Mouse (Mus musculus) limb, embryonic 10.5 days (tissue): ENCODE results near the gene Tubb5. TPM values are rescaled to one million over a fixed set of nuclear protein-coding genes. Genes with fewer than 3 reads are reported as not detected.

ENCODE experiments used
- DNase-seq: peaks from one replicate; pipeline ENCODE4 v3.0.0-alpha.2; 2017; ENCODE audit warnings: low spot score
- H3K27ac ChIP-seq: fragments of 300-500 bp; sonication (generic); 2 replicates; pipeline ENCODE4 v1.5.1; 2016; ENCODE audit warnings: mild to moderate bottlenecking
- H3K27me3 ChIP-seq: fragments of 300-500 bp; sonication (generic); 2 replicates; pipeline ENCODE4 v1.6.1; 2016; ENCODE audit warnings: low read depth, mild to moderate bottlenecking; ENCODE audit not compliant: poor library complexity, severe bottlenecking
- H3K36me3 ChIP-seq: fragments of 300-500 bp; sonication (generic); 2 replicates; pipeline ENCODE4 v1.6.1; 2016; ENCODE audit warnings: mild to moderate bottlenecking, moderate library complexity
- H3K4me1 ChIP-seq: fragments of 300-500 bp; sonication (generic); 2 replicates; pipeline ENCODE4 v1.6.1; 2016
- H3K4me3 ChIP-seq: fragments of 300-500 bp; sonication (generic); 2 replicates; pipeline ENCODE4 v1.5.1; 2016; ENCODE audit warnings: mild to moderate bottlenecking, moderate library complexity
- H3K9me3 ChIP-seq: fragments of 300-500 bp; sonication (generic); replicated peaks from 2 replicates; pipeline ENCODE4 v1.6.1; 2016; ENCODE audit warnings: mild to moderate bottlenecking
- WGBS: fragments of 180-500 bp; shearing (Covaris S2); methylation state at CpG from one replicate; pipeline ENCODE4 v1.1.7; 2016; 5-methylcytosine and 5-hydroxymethylcytosine counted together
- microRNA-seq: library from miRNA; unstranded; fragments of <30 nt; microRNA quantifications from one replicate; pipeline ENCODE4, GENCODE M21; 2017
- polyA plus RNA-seq: library from polyadenylated mRNA; unstranded; fragments of >200 nt; fragmentation: Nextera tagmentation; extraction: Ambion mirVana; gene quantifications from 2 replicates; pipeline ENCODE4 v1.2.1, GENCODE M21; 2016

Gene Tubb5
- polyA plus RNA-seq, 1 experiment from 2014 or later: 1,509 TPM

DNA sequence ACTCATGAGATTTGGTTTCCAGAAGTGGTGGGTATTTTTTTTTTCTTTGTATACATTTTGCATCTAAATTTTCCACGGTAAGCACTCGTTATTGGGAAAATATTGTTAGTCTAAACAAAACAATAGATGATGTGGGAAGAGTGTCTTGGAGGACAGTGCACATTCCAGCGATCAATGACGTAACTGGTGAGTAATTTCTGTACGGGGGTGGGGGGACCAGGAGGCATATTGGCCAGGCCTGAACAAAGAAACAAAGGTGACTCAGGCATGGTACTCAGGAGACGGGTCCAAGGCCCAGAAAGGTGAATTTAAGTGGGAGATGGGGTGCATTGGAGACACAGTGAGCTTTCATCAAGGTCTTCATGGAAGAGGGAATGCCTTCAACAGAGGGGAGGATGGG is 42.5 kb downstream of the Tubb5 start:
- H3K36me3 ChIP-seq: no peaks in the 10 kb centered on the region
- H3K9me3 ChIP-seq: no peaks in the 10 kb centered on the region
- no peaks in the 10 kb centered on the region for H3K27me3 ChIP-seq
- no peak overlapping the region for H3K4me3 ChIP-seq
- no peak for DNase-seq
- 87% methylated on average over 6 of the region's 6 CpGs for WGBS
- no peak overlapping the region for H3K27ac ChIP-seq
- no peaks in the 10 kb centered on the region for H3K4me1 ChIP-seq

DNA sequence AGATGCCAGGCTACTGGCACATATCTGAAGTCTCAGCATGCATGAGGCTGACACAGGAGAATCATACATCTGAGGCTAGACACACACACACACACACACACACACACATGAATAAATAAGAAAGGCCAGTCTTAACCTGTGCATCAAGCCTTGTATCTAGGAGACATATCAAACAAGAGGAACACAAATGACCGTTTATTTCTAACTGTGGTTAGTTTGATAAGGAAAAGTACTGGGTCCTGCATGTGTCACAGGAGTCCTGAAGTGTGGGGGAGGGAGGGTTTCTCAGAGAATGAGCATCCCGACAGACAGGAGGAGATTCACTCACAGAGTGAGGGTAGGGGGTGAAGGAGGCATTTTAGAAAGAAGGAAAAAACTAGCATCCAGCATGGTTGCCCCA is 43.0 kb downstream of the Tubb5 start:
- no peaks in the 10 kb centered on the region for H3K4me1 ChIP-seq
- H3K27ac ChIP-seq: no peak overlapping the region
- WGBS: 64% methylated on average over 2 of the region's 2 CpGs
- H3K4me3 ChIP-seq: no peak overlapping the region
- no peaks in the 10 kb centered on the region for H3K27me3 ChIP-seq
- no peaks in the 10 kb centered on the region for H3K36me3 ChIP-seq
- no peak for DNase-seq
- no peaks in the 10 kb centered on the region for H3K9me3 ChIP-seq

DNA sequence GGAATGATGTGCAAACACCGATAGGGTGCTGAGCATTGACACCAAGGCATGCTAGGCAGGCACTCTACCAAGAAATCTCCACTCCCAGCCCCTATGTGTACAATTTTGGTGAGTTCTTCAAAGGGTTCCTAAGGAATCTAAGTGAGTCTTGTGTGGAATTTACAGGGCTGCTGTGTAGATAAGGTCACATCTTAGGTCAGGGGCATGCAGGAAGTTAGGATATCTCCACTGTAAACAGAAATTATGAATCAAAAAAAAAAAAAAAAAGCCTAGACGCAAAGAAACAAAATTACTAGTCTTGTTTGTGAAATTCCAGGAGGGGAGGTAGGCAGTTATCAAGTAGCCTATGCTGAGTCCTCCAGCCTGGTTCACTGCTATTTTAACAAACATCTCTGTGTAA is 45.3 kb downstream of the Tubb5 start:
- H3K4me3 ChIP-seq: no peak overlapping the region
- WGBS: 93% methylated on average over 2 of the region's 2 CpGs
- no peaks in the 10 kb centered on the region for H3K36me3 ChIP-seq
- no peaks in the 10 kb centered on the region for H3K9me3 ChIP-seq
- H3K27me3 ChIP-seq: no peaks in the 10 kb centered on the region
- no peaks in the 10 kb centered on the region for H3K4me1 ChIP-seq
- no peak for DNase-seq
- H3K27ac ChIP-seq: no peak overlapping the region

DNA sequence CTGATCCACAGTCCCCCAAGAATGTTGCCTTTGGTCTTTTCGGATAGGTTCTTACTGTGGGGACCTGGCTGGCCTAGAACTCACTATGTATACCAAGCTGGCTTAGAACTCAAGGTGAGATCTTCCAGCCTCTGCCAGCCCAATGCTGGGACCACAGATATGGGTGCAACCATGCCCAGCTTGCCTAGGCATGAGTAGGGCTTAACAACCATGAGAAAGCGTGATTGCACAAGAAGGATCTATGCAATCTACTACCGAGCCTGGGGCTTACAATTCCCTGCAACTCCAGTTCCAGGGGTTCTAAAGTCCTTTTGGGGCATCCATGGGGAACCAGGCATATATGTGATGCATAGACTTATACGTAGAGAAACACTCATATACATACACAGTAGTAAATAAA is 47.2 kb downstream of the Tubb5 start:
- H3K27me3 ChIP-seq: no peaks in the 10 kb centered on the region
- no peak overlapping the region for H3K27ac ChIP-seq
- H3K4me3 ChIP-seq: no peak overlapping the region
- 90% methylated on average over 4 of the region's 4 CpGs for WGBS
- no peaks in the 10 kb centered on the region for H3K36me3 ChIP-seq
- H3K9me3 ChIP-seq: no peaks in the 10 kb centered on the region
- no peak for DNase-seq
- no peaks in the 10 kb centered on the region for H3K4me1 ChIP-seq

DNA sequence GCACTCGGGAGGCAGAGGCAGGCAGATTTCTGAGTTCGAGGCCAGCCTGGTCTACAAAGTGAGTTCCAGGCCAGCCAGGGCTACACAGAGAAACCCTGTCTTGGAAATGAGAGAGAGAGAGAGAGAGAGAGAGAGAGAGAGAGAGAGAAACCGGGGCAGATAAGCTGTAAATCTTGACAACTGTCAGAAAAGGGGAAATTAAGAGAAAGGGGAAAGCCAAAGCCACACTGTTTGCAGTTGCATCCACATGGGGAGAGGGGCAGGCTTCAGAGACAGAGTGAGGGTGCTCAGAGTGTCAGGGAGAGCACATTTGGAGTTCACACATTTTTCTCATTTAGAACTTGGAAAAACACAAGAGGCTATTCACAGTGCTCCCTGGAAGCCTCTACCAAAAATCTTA is 50.1 kb downstream of the Tubb5 start:
- no peaks in the 10 kb centered on the region for H3K9me3 ChIP-seq
- no peak overlapping the region for H3K27ac ChIP-seq
- H3K27me3 ChIP-seq: no peaks in the 10 kb centered on the region
- H3K36me3 ChIP-seq: no peaks in the 10 kb centered on the region
- DNase-seq: no peak
- 72% methylated on average over 3 of the region's 3 CpGs for WGBS
- H3K4me1 ChIP-seq: no peaks in the 10 kb centered on the region
- H3K4me3 ChIP-seq: no peak overlapping the region

DNA sequence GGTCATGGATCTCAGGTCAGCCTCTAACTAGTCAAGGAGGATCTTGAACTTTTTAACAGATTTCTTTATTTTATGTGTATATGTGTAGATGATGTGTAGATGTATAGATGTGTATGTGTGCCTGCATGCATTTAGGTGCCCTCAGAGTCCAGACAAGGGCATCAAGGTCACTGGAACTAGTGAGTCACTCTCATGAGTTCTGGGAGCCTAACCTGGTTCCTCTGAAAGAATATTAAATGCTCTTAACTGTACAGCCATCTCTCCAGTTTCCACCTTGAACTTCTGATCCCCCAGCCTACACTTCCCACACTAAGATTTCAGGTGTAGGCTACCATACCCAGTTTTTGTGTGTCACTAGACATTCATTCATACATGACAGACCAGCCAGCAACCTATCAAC is 50.6 kb downstream of the Tubb5 start:
- no peaks in the 10 kb centered on the region for H3K9me3 ChIP-seq
- no peak for DNase-seq

DNA sequence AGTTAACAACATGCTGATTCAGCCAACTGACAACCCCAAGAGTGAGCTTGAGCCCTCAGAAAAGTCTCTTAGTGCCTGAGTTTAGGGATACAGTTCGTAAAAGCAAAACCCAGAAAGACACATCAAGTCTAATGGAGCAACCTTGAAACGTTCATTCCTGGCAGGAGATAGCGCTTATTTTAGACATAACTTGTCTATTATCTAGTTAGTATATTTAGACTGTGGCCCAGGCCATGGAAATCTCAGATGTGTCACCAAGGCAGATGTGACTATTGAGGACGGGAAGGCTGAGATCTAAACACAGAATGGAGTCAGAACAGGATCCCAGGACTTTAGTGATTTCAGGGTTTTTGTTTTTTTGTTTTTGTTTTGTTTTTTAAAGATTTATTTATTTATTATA is 53.0 kb downstream of the Tubb5 start:
- WGBS: 88% methylated on average over 4 of the region's 4 CpGs
- no peaks in the 10 kb centered on the region for H3K27me3 ChIP-seq
- no peaks in the 10 kb centered on the region for H3K9me3 ChIP-seq
- H3K27ac ChIP-seq: no peak overlapping the region
- no peak for DNase-seq
- no peaks in the 10 kb centered on the region for H3K36me3 ChIP-seq
- no peak overlapping the region for H3K4me3 ChIP-seq
- H3K4me1 ChIP-seq: no peaks in the 10 kb centered on the region

More for the DNA sequence above, 50.6 kb downstream of the Tubb5 start:
- H3K4me1 ChIP-seq: no peaks in the 10 kb centered on the region
- H3K4me3 ChIP-seq: no peak overlapping the region
- H3K27me3 ChIP-seq: no peaks in the 10 kb centered on the region
- H3K36me3 ChIP-seq: no peaks in the 10 kb centered on the region
- H3K27ac ChIP-seq: no peak overlapping the region

DNA sequence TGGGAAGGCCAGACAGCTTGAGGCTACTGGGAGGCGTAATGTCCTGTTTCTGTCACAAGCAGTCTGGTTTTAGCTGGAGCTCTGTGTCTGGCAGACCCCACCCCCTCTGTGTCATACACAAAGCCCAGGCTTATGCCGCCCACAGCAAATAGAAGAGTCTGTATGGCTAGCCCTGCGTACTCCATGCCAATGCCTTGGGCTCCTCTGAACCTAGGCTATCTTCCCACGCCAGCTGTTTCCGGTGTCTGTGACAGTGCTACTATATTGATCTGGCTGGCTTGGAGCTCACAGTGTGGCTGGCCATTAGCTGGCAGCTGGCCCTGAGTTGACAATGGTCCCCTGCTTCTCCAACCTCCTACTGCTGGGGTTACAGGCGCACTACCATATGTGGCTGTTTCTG is 54.2 kb downstream of the Tubb5 start:
- no peak overlapping the region for H3K4me3 ChIP-seq
- H3K27ac ChIP-seq: no peak overlapping the region
- H3K9me3 ChIP-seq: no peaks in the 10 kb centered on the region
- no peaks in the 10 kb centered on the region for H3K4me1 ChIP-seq
- no peak for DNase-seq
- no peaks in the 10 kb centered on the region for H3K36me3 ChIP-seq
- WGBS: 84% methylated on average over 6 of the region's 6 CpGs
- no peaks in the 10 kb centered on the region for H3K27me3 ChIP-seq

Small RNA genes within 50 kb of the gene (microRNA-seq; reads per million reads assigned to microRNA genes)
- gene Gm28033: 0.88 reads per million

Other genes with a start within 250 kb of the Tubb5 start
- not detected in 2 replicates for gene Sfta2, start 236.8 kb downstream of the Tubb5 start, polyA plus RNA-seq
- not detected in 2 replicates for gene Gm9573, start 211.7 kb downstream of the Tubb5 start, polyA plus RNA-seq
- 0.08 and 0.24 TPM in 2 replicates for gene Mucl3, start 194.6 kb downstream of the Tubb5 start, polyA plus RNA-seq
- 21.1 and 21.5 TPM in 2 replicates for gene Vars2, start 170.7 kb downstream of the Tubb5 start, polyA plus RNA-seq
- gene Gtf2h4, start 164.6 kb downstream of the Tubb5 start, polyA plus RNA-seq: 67.0 and 72.4 TPM in 2 replicates
- gene Ddr1, start 133.7 kb downstream of the Tubb5 start, polyA plus RNA-seq: 18.3 and 21.9 TPM in 2 replicates
- gene Ier3, start 16.6 kb downstream of the Tubb5 start, polyA plus RNA-seq: 4.5 and 5.5 TPM in 2 replicates
- 43.0 and 49.7 TPM in 2 replicates for gene Flot1, start 15.1 kb downstream of the Tubb5 start, polyA plus RNA-seq
- gene Mdc1, start 3.2 kb upstream of the Tubb5 start, polyA plus RNA-seq: 23.2 and 27.3 TPM in 2 replicates
- gene Nrm, start 23.0 kb upstream of the Tubb5 start, polyA plus RNA-seq: 61.7 and 67.1 TPM in 2 replicates
- gene Ppp1r18, start 27.3 kb upstream of the Tubb5 start, polyA plus RNA-seq: 21.4 and 22.1 TPM in 2 replicates
- gene Dhx16, start 41.5 kb upstream of the Tubb5 start, polyA plus RNA-seq: 58.4 and 62.4 TPM in 2 replicates
- gene 2310061I04Rik, start 59.1 kb upstream of the Tubb5 start, polyA plus RNA-seq: 23.2 and 27.6 TPM in 2 replicates
- 104 and 131 TPM in 2 replicates for gene Atat1, start 71.8 kb upstream of the Tubb5 start, polyA plus RNA-seq
- 87.6 and 122 TPM in 2 replicates for gene Mrps18b, start 78.1 kb upstream of the Tubb5 start, polyA plus RNA-seq
- 52.9 and 63.4 TPM in 2 replicates for gene Ppp1r10, start 78.1 kb upstream of the Tubb5 start, polyA plus RNA-seq
- 98.3 and 109 TPM in 2 replicates for gene Abcf1, start 131.5 kb upstream of the Tubb5 start, polyA plus RNA-seq
- gene Gnl1, start 141.5 kb upstream of the Tubb5 start, polyA plus RNA-seq: 61.6 and 63.1 TPM in 2 replicates
- gene Prr3, start 141.9 kb upstream of the Tubb5 start, polyA plus RNA-seq: 44.9 and 49.4 TPM in 2 replicates
- 3.2 and 4.0 TPM in 2 replicates for gene H2-T24, start 182.3 kb upstream of the Tubb5 start, polyA plus RNA-seq
- gene H2-T23, start 194.5 kb upstream of the Tubb5 start, polyA plus RNA-seq: 1.2 and 1.5 TPM in 2 replicates
- gene H2-T22, start 204.4 kb upstream of the Tubb5 start, polyA plus RNA-seq: 5.6 and 9.7 TPM in 2 replicates
- not detected in 2 replicates for gene Gm6034, start 204.7 kb upstream of the Tubb5 start, polyA plus RNA-seq
- gene Gm11127, start 220.1 kb upstream of the Tubb5 start, polyA plus RNA-seq: not detected in 2 replicates